8 mouse cellular contexts compared by ENCODE assay signal in the genomic region with DNA sequence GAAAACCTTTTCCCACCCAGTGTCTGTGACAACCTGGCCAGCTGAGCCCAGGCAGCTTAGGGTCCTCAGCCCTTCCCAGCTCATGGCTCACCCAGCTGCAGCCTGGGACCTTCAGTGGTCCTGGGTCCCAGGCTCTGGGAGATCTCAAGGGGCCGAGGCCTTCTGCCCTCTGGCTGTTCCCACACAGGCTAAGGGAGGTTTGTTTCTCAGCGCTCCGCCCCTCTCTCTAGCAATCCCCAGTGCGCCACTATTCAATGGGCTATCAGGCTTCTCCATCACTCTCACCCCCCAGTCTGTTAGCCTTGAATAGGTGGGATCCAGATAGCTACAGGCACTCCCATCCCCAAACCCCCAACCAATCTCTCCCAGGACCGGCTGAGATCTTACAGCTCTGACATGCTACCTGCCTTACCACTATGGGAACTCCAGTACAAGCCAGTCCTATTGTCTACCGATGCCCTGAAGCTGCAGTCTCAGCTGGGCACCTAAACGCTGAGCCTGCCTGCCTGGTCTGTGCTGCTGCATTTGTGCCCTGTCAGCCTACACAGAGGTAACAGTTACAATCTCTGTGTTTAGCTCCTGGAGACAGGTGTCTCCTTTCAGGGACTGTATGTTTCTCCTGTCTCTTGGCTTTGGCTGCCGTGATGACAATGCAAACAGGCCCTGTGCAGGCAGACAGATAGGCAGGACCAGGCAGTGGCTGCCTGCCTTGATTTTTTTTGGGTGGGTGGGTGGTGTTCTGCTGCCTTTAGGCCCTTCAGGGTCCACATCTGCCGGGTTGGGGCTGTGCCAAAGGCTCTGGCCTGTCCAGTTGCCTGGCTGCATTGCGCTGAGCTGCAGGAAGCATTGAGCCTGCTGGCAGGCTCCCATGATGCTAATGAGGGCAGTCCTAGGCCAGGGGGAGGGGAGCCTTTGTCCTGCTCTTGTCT. TPM values are rescaled to one million over a fixed set of nuclear protein-coding genes. Genes with fewer than 3 reads are reported as not detected.
DNase-seq lines count a peak whose midpoint lies in the region; ATAC-seq lines count a peak whose summit lies in the region.

No protein-coding gene starts in this region.

- no peak overlapping the region for H3K4me2 ChIP-seq in embryonic facial prominence, embryonic 11.5 days (ENCODE audit: low read depth, low read length)
- H3K4me2 ChIP-seq in hindbrain, embryonic 12.5 days (replicated peaks), result no peak overlapping the region; the same call in 1 of the 2 replicates

- no peak overlapping the region for H3K27ac ChIP-seq in embryonic facial prominence, embryonic 11.5 days (replicated peaks; ENCODE audit: low read depth, low read length)
- H3K27ac ChIP-seq in hindbrain, embryonic 12.5 days, result peak overlapping the region; percentile 80

- ATAC-seq in embryonic facial prominence, embryonic 11.5 days (replicated peaks; ENCODE audit: insufficient number of reproducible peaks, low FRiP score, low TSS enrichment, low read depth), result peak; percentile 70; the same call in 1 of the 2 replicates
- ATAC-seq in hindbrain, embryonic 12.5 days (ENCODE audit: low FRiP score), result peak; percentile 93

- DNase-seq in gastrocnemius, postnatal 10 days, result peak; percentile 37
- no peak for DNase-seq in gastrocnemius, postnatal 36 days
- DNase-seq in embryonic facial prominence, embryonic 11.5 days (ENCODE audit: low spot score), result no peak
- DNase-seq in lung, postnatal 4 days, result peak; percentile 67 to 82
- DNase-seq in thymus, postnatal 10 days (ENCODE audit: low spot score in 2 of 2), result no peak
- DNase-seq in urinary bladder, postnatal 25 days (ENCODE audit: low spot score), result no peak
- DNase-seq in left cerebral cortex, adult 9 months (ENCODE audit: low spot score in 2 of 2), result no peak

- 19% methylated on average over 10 of the region's 10 CpGs for WGBS in embryonic facial prominence, embryonic 11.5 days
- 16% methylated on average over 10 of the region's 10 CpGs for WGBS in hindbrain, embryonic 12.5 days

- no peaks in the 10 kb centered on the region for H3K4me1 ChIP-seq in embryonic facial prominence, embryonic 11.5 days (ENCODE audit: control insufficient read depth, insufficient read depth, low read length)
- H3K4me1 ChIP-seq in hindbrain, embryonic 12.5 days, result peaks cover 20% of the 10 kb centered on the region

- intact Hi-C loops in gastrocnemius, postnatal 36 days (cut with DNase I), result no loop called here

- H3K27me3 ChIP-seq in embryonic facial prominence, embryonic 11.5 days (ENCODE audit: control insufficient read depth, insufficient read depth, low read length), result no peaks in the 10 kb centered on the region
- H3K27me3 ChIP-seq in hindbrain, embryonic 12.5 days, result peaks cover 26% of the 10 kb centered on the region; the same call in 1 of the 2 replicates

- H3K9ac ChIP-seq in embryonic facial prominence, embryonic 11.5 days (replicated peaks; ENCODE audit: low read length), result no peak overlapping the region
- H3K9ac ChIP-seq in hindbrain, embryonic 12.5 days, result peak overlapping the region; percentile 40; the same call in 1 of the 2 replicates

- H3K9me3 ChIP-seq in embryonic facial prominence, embryonic 11.5 days (replicated peaks; ENCODE audit: control insufficient read depth, low read length), result no peaks in the 10 kb centered on the region
- H3K9me3 ChIP-seq in hindbrain, embryonic 12.5 days (replicated peaks), result no peaks in the 10 kb centered on the region

- no peak overlapping the region for H3K4me3 ChIP-seq in embryonic facial prominence, embryonic 11.5 days (ENCODE audit: low read depth, low read length)
- H3K4me3 ChIP-seq in hindbrain, embryonic 12.5 days, result no peak overlapping the region

- H3K36me3 ChIP-seq in embryonic facial prominence, embryonic 11.5 days (replicated peaks; ENCODE audit: control insufficient read depth, insufficient read depth, low read depth, low read length), result no peaks in the 10 kb centered on the region
- H3K36me3 ChIP-seq in hindbrain, embryonic 12.5 days, result no peaks in the 10 kb centered on the region

RNA-seq across cellular contexts. Expression of a gene that starts 9.4 kb away (rescaled TPM):
- total RNA-seq in gastrocnemius, postnatal 10 days (2021), result under 1 TPM; 0.28 to 0.45 TPM
- total RNA-seq in gastrocnemius, postnatal 36 days (2021), result not detected
- polyA plus RNA-seq in embryonic facial prominence, embryonic 11.5 days (2014; fragmentation: Nextera tagmentation; extraction: Ambion mirVana), result 11.3 and 13.1 TPM in 2 replicates
- 13.1 and 15.2 TPM in 2 replicates for polyA plus RNA-seq in hindbrain, embryonic 12.5 days (2016; fragmentation: Nextera tagmentation; extraction: Ambion mirVana)

RNA-seq across cellular contexts. Expression of a gene that starts 22.9 kb away (rescaled TPM):
- 1 to 10 TPM; 2.0 to 3.7 TPM for total RNA-seq in gastrocnemius, postnatal 10 days (2021)
- 1 to 10 TPM; 1.2 TPM for total RNA-seq in gastrocnemius, postnatal 36 days (2021)
- 4.8 and 5.3 TPM in 2 replicates for polyA plus RNA-seq in embryonic facial prominence, embryonic 11.5 days (2014; fragmentation: Nextera tagmentation; extraction: Ambion mirVana)
- 6.0 and 7.0 TPM in 2 replicates for polyA plus RNA-seq in hindbrain, embryonic 12.5 days (2016; fragmentation: Nextera tagmentation; extraction: Ambion mirVana)

RNA-seq across cellular contexts. Expression of a gene that starts 54.9 kb away (rescaled TPM):
- under 1 TPM in 1 of 2 experiments, not detected in 1; 0.07 TPM for total RNA-seq in gastrocnemius, postnatal 10 days (2021)
- total RNA-seq in gastrocnemius, postnatal 36 days (2021), result not detected
- 0.42 and 0.50 TPM in 2 replicates for polyA plus RNA-seq in embryonic facial prominence, embryonic 11.5 days (2014; fragmentation: Nextera tagmentation; extraction: Ambion mirVana)
- polyA plus RNA-seq in hindbrain, embryonic 12.5 days (2016; fragmentation: Nextera tagmentation; extraction: Ambion mirVana), result 1.9 and 2.0 TPM in 2 replicates

Comparison
In these comparisons a context has a peak if more than half of its experiments do, and no peak if none do; other contexts are left out.
1. DNase-seq: peak in gastrocnemius, postnatal 10 days (single experiment) and lung, postnatal 4 days (2 of 2); none in gastrocnemius, postnatal 36 days (0 of 2), embryonic facial prominence, embryonic 11.5 days (single experiment), thymus, postnatal 10 days (0 of 2), urinary bladder, postnatal 25 days (single experiment) and left cerebral cortex, adult 9 months (0 of 2).